Mouse (Mus musculus) C2C12 (cell line): ENCODE results near the gene Tmem258.

Experiments used
- CTCF ChIP-seq: IDR thresholded peaks from one replicate; pipeline ENCODE4 v1.5.1; 2011; ENCODE audit not compliant: control insufficient read depth, insufficient read depth, insufficient read length
- MAX ChIP-seq: IDR thresholded peaks from one replicate; pipeline ENCODE4 v1.6.1; 2011; ENCODE audit warnings: mild to moderate bottlenecking, control low read depth
- MYOD1 ChIP-seq: IDR thresholded peaks from one replicate; pipeline ENCODE4 v1.6.1; 2011; ENCODE audit warnings: low read depth; ENCODE audit not compliant: control insufficient read depth, insufficient read length
- USF1 ChIP-seq: IDR thresholded peaks from one replicate; pipeline ENCODE4 v1.6.1; 2011; ENCODE audit warnings: low read depth, mild to moderate bottlenecking, control low read depth, moderate library complexity

DNA sequence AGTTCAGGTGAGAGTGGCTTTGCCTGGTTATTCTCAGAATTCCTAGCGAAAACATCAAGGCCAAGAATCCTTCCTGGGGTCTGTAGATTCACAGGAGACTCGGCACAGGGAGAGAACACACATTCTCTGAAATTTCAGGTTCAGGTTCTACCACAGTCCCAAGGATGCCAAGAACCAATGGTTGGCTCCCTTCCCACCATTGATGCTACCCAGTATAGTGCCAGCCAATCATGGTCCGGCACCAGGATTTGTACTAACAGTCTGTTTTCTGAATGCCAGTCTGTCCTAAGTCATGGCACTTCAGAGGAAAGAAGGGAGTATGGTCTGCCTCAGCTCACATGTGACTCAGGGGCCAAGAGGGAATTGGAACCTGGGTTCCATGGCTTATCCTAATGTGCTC, 17.9 kb upstream of the Tmem258 start:
- TF ChIP-seq MAX (no peak), CTCF (no peak), MYOD1 (no peak), USF1 (no peak)
